In genomic region chr17:75218700-75219099, GRCm38 (mm10) we compare ENCODE assay signal across 33 mouse cellular contexts.
"Had no signal": no experiment of that assay in that cellular context is flagged by ENCODE, and none has a peak within 500 bp of the region (broad histone marks: within the 10 kb centered on the region; RNA-seq: fewer than 3 reads in every experiment).

No protein-coding gene starts in this region.

- H3K36me3 ChIP-seq: limb, embryonic 10.5 days; limb, embryonic 12.5 days; limb, embryonic 13.5 days; limb, embryonic 15.5 days; liver, embryonic 12.5 days; liver, embryonic 13.5 days; liver, embryonic 15.5 days; lung, embryonic 15.5 days; midbrain, embryonic 10.5 days; midbrain, embryonic 12.5 days; midbrain, embryonic 13.5 days; midbrain, embryonic 15.5 days; neural tube, embryonic 12.5 days; neural tube, embryonic 13.5 days had no signal

- H3K4me3 ChIP-seq: limb, embryonic 10.5 days; limb, embryonic 12.5 days; limb, embryonic 13.5 days; limb, embryonic 15.5 days; liver, embryonic 12.5 days; liver, embryonic 13.5 days; liver, embryonic 15.5 days; lung, embryonic 15.5 days; megakaryocyte, embryonic 14.5 days; midbrain, embryonic 10.5 days; midbrain, embryonic 12.5 days; midbrain, embryonic 13.5 days; midbrain, embryonic 15.5 days; myocyte; neural tube, embryonic 12.5 days; neural tube, embryonic 13.5 days had no signal

- H3K9me3 ChIP-seq: limb, embryonic 10.5 days; limb, embryonic 12.5 days; limb, embryonic 13.5 days; limb, embryonic 15.5 days; liver, embryonic 12.5 days; liver, embryonic 13.5 days; liver, embryonic 15.5 days; lung, embryonic 15.5 days; megakaryocyte, embryonic 14.5 days; midbrain, embryonic 10.5 days; midbrain, embryonic 12.5 days; midbrain, embryonic 13.5 days; midbrain, embryonic 15.5 days; neural tube, embryonic 12.5 days; neural tube, embryonic 13.5 days had no signal

- H3K4me2 ChIP-seq: limb, embryonic 12.5 days; limb, embryonic 13.5 days; limb, embryonic 15.5 days; liver, embryonic 11.5 days; liver, embryonic 12.5 days; liver, embryonic 13.5 days; liver, embryonic 15.5 days; lung, embryonic 14.5 days; lung, embryonic 15.5 days; midbrain, embryonic 11.5 days; midbrain, embryonic 12.5 days; midbrain, embryonic 13.5 days; midbrain, embryonic 15.5 days; neural tube, embryonic 12.5 days; neural tube, embryonic 13.5 days had no signal

- DNase-seq: left cerebral cortex, postnatal 4 days; liver; liver, embryonic 13.5 days; liver, postnatal 0 days; lung, adult 18-20 months; lung, adult 2 months; lung, embryonic 14.5 days; lung, postnatal 10 days; lung, postnatal 14 days; lung, postnatal 36 days; lung, postnatal 4 days; midbrain, embryonic 14.5 days had no signal

- H3K9ac ChIP-seq: limb, embryonic 12.5 days; limb, embryonic 13.5 days; limb, embryonic 15.5 days; liver, embryonic 12.5 days; liver, embryonic 13.5 days; liver, embryonic 14.5 days; liver, embryonic 15.5 days; liver, postnatal 0 days; lung, embryonic 14.5 days; lung, embryonic 15.5 days; midbrain, embryonic 12.5 days; midbrain, embryonic 13.5 days; midbrain, embryonic 15.5 days; neural tube, embryonic 12.5 days; neural tube, embryonic 13.5 days had no signal

- H3K27ac ChIP-seq: limb, embryonic 10.5 days; limb, embryonic 12.5 days; limb, embryonic 13.5 days; limb, embryonic 15.5 days; liver, embryonic 12.5 days; liver, embryonic 13.5 days; liver, embryonic 14.5 days; liver, embryonic 15.5 days; lung, embryonic 15.5 days; macrophage; midbrain, embryonic 10.5 days; midbrain, embryonic 12.5 days; midbrain, embryonic 13.5 days; midbrain, embryonic 15.5 days; neural tube, embryonic 12.5 days; neural tube, embryonic 13.5 days had no signal

- H3K27me3 ChIP-seq: limb, embryonic 12.5 days; limb, embryonic 13.5 days; limb, embryonic 15.5 days; liver, embryonic 12.5 days; liver, embryonic 13.5 days; liver, embryonic 15.5 days; lung, embryonic 15.5 days; megakaryocyte, embryonic 14.5 days; midbrain, embryonic 12.5 days; midbrain, embryonic 13.5 days; midbrain, embryonic 15.5 days; neural tube, embryonic 12.5 days; neural tube, embryonic 13.5 days had no signal

- ATAC-seq: liver, embryonic 12.5 days; liver, postnatal 0 days; lung, postnatal 0 days; midbrain, embryonic 13.5 days; midbrain, embryonic 15.5 days; midbrain, embryonic 16.5 days had no signal

- H3K4me1 ChIP-seq: limb, embryonic 10.5 days; limb, embryonic 12.5 days; limb, embryonic 13.5 days; limb, embryonic 15.5 days; liver, embryonic 12.5 days; liver, embryonic 13.5 days; liver, embryonic 15.5 days; lung, embryonic 15.5 days; midbrain, embryonic 10.5 days; midbrain, embryonic 12.5 days; midbrain, embryonic 13.5 days; midbrain, embryonic 15.5 days; neural tube, embryonic 12.5 days; neural tube, embryonic 13.5 days had no signal
